Mouse (Mus musculus) lung, postnatal 0 days (tissue): ENCODE measurements at regions not wholly inside any gene's neighbourhood (a gene's known extent, or its start where the extent isn't known, plus 50 kb on each side); places are given as distances from the start of the nearest gene placed in this dataset.

Experiments
- CTCF ChIP-seq: IDR thresholded peaks from 2 replicates; pipeline ENCODE4 v1.5.1; 2016; ENCODE audit warnings: antibody characterized with exemption, mild to moderate bottlenecking
- EP300 ChIP-seq: IDR thresholded peaks from 2 replicates; pipeline ENCODE4 v1.6.1; 2016; ENCODE audit warnings: antibody characterized with exemption, mild to moderate bottlenecking, control low read depth

GRCm38 (mm10) chr11:48710972-48711371, 89.2 kb upstream of the Rack1 start:
- TF ChIP-seq CTCF (no peak), EP300 (no peak)
